Mouse (Mus musculus): ENCODE results near the gene Asphd2.

DNA sequence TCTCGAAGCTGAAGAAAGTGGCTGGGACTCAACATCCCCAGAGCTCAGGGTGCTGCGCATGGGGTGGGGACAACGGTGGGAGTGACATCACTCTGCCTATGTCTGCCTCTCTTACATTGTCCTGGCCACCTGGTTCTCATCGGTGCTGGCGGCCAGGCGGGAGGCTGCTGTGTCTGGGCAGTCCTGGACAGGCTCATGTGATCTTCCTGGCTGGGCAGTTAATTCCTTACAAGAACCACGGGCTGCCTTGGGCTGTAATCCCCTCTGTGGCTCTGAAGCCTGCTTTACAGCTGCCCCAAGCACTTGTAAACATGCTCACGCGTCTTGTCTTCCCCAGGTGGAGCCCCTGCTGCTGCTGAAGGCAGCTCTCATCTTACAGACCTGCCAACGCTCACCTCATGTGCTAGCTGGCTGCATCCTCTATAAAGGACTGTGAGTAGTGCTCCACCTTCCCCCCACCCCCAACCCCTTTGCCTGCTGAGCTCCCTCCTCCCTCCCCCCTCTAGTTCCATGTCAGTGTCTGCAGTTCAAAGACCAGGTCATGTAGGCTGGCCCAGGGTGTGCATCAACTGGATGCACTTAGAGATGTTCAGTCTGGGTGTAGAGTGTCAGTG, 30.4 kb downstream of the Asphd2 start:
- no peak for TF ChIP-seq CTCF (IDR thresholded peaks at IDR 0.05; ENCODE audit: extremely low read depth, insufficient read length, insufficient replicate concordance, low read depth, low read length)
- TF ChIP-seq POLR2A (IDR thresholded peaks at IDR 0.05; ENCODE audit: low read depth, low read length) = no peak
